Mouse (Mus musculus) megakaryocyte, embryonic 14.5 days (primary cell): Measurements from ENCODE around the gene Epb41l3.

Experiments
- FLI1 ChIP-seq: IDR thresholded peaks from 2 replicates; pipeline ENCODE4 v1.6.1; 2012; ENCODE audit warnings: low read length, inconsistent platforms, mixed read lengths
- GATA1 ChIP-seq: IDR thresholded peaks from 3 replicates; pipeline ENCODE4 v1.6.1; 2012; ENCODE audit warnings: mixed read lengths, low read length, inconsistent platforms, borderline replicate concordance

GRCm38 (mm10) chr17:69082316-69082715 lies 6.8 kb downstream of the Epb41l3 start:
- TF ChIP-seq GATA1 = no peak
- no peak for TF ChIP-seq FLI1
